8 mouse cellular contexts compared by ENCODE assay signal in the genomic region with DNA sequence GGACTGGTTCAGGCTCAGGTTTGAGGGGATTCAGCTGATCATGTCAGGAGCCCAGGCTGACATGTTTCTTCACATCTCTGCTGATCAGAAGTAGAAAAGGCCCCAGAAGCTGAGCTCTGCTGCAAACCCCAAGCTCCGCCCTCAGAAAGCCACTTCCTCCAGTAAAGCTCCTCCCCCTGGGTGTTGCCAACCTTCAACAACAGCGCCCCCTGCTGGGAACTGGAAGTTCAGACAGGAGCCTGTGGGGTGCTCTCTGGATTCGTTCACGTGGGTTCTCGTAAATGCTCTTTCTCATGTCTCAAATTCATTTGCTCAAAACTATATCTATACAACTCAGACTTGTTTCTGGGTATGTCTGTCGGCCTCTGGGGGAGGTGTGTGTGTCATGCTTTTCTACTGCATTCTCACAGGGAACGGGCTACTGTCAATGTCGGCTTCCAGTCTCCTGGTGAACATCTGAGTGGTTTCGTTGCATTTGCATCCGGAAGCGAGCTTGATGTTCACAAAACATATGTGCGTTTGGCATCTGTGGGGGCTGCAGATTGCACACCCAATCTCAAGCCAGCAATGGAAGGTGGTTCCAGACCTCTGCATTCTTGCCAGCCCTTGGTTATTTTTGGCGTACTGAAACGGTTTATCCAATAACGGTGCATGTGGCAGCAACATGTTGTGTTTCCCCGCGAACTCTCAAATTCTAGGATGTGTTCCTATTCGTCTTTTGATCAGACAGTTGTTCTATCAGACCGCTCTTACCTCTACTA.
DNase-seq lines count a peak whose midpoint lies in the region.

No protein-coding gene starts in this region.

- peak; percentile 57 for DNase-seq in heart, postnatal 4 days
- DNase-seq in heart, adult 9 months (ENCODE audit: low spot score in 2 of 2) = no peak
- peak; percentile 10 for DNase-seq in CD4-positive helper T cell, adult 2 months (ENCODE audit: low read depth, low spot score)
- DNase-seq in adrenal gland, postnatal 36 days = peak; percentile 18 to 39
- DNase-seq in hindlimb bud, embryonic 11.5 days (ENCODE audit: extremely low spot score, low read depth, low spot score) = peak; percentile 6
- DNase-seq in naive thymus-derived CD4-positive, alpha-beta T cell, adult 2 months (ENCODE audit: low read depth) = peak; percentile 49
- peak; percentile 33 for DNase-seq in urinary bladder, adult 2 months (ENCODE audit: low spot score)
- DNase-seq in heart, postnatal 25 days (ENCODE audit: low spot score) = no peak

- intact Hi-C loops in heart, postnatal 25 days (cut with DNase I) = no loop called here

Comparison
In these comparisons a context has a peak if more than half of its experiments do, and no peak if none do; other contexts are left out.
1. DNase-seq: peak in heart, postnatal 4 days (single experiment), CD4-positive helper T cell, adult 2 months (single experiment), adrenal gland, postnatal 36 days (2 of 2), hindlimb bud, embryonic 11.5 days (single experiment), naive thymus-derived CD4-positive, alpha-beta T cell, adult 2 months (single experiment) and urinary bladder, adult 2 months (single experiment); none in heart, adult 9 months (0 of 2) and heart, postnatal 25 days (single experiment).